In genomic region chr8:12648951-12649350, GRCm38 (mm10) we compare ENCODE assay signal across 20 mouse cellular contexts.
"Had no signal": no experiment of that assay in that cellular context is flagged by ENCODE, and none has a peak within 500 bp of the region (broad histone marks: within the 10 kb centered on the region; RNA-seq: fewer than 3 reads in every experiment).

No protein-coding gene starts in this region.

- H3K27ac ChIP-seq: limb, embryonic 15.5 days; liver, embryonic 14.5 days; midbrain, embryonic 10.5 days; midbrain, embryonic 13.5 days; neural tube, embryonic 13.5 days; stomach, embryonic 15.5 days had no signal

- DNase-seq: kidney, adult 18-20 months; kidney, adult 9 months; kidney, postnatal 14 days; kidney, postnatal 4 days; liver, postnatal 0 days; retina, postnatal 1 day; right cerebral cortex, postnatal 25 days; spleen, adult 18-20 months; thymus, postnatal 25 days had no signal

- H3K4me3 ChIP-seq: limb, embryonic 15.5 days; megakaryocyte, embryonic 14.5 days; midbrain, embryonic 10.5 days; midbrain, embryonic 13.5 days; myocyte; neural tube, embryonic 13.5 days; stomach, embryonic 15.5 days had no signal

- ATAC-seq: inflammation-experienced regulatory T-cells, adult 6 months; liver, postnatal 0 days; midbrain, embryonic 13.5 days; midbrain, embryonic 16.5 days had no signal

- H3K9me3 ChIP-seq: limb, embryonic 15.5 days; megakaryocyte, embryonic 14.5 days; midbrain, embryonic 10.5 days; midbrain, embryonic 13.5 days; neural tube, embryonic 13.5 days; stomach, embryonic 15.5 days had no signal

- H3K4me2 ChIP-seq: limb, embryonic 15.5 days; liver, embryonic 11.5 days; midbrain, embryonic 13.5 days; neural tube, embryonic 13.5 days; stomach, embryonic 15.5 days had no signal

- H3K4me1 ChIP-seq: limb, embryonic 15.5 days; midbrain, embryonic 13.5 days; neural tube, embryonic 13.5 days; stomach, embryonic 15.5 days had no signal

- H3K27me3 ChIP-seq: limb, embryonic 15.5 days; megakaryocyte, embryonic 14.5 days; midbrain, embryonic 13.5 days; neural tube, embryonic 13.5 days; stomach, embryonic 15.5 days had no signal

- H3K9ac ChIP-seq: limb, embryonic 15.5 days; liver, embryonic 14.5 days; liver, postnatal 0 days; midbrain, embryonic 13.5 days; neural tube, embryonic 13.5 days; stomach, embryonic 15.5 days had no signal
